Mouse (Mus musculus): ENCODE data around the gene Gm21118.
"Not testable (repeated sequence)": the region's sequence is repeated elsewhere in the genome, so short reads cannot be mapped to it uniquely, and the experiment has no call there.

Gm21118 gene

DNA sequence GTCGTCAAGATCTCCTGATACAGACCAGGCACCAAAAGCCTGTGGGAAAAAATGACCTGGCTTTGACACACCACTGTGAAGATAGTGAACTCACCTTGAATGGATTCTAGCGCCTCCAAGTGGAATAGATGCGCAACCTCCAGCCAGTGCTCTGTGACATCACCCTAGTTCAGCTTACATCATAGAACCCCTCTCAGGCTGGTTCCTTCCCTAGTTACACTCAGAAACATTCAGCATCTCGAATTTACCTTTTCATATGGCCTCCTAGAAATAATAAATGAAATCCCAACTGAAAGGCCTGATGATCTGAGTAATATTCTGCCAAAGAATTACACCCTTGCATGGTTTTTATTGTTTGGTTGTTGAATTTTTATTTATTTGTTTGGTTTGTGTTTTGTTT lies at the start of gene Gm21118:
Gene Gm21118 (minus strand): TSS at position 101 of the 400 bp plus-strand sequence.
- DNase-seq: not testable (repeated sequence)

DNA sequence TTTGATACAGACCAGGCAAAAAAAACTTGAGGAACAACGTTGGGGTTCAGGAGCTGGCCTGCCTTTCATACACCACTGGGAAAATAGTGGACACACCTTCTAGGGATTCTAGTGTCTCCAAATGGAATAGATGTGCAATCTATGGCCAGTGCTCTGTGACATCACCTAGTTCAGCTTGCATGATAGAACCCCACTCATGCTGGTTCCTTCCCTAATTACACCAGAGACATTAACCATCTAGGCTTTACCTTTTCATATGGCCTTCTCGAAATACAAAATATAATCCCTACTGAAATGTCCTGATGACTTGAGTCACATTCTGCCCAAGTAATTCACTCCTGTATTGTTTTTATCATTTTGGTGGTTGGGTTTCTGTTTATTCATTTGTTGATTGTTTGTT lies 29.7 kb upstream of the Gm21118 start, which contains the start of the genes Gm29423 and Gm29644:
Gene Gm29423 (minus strand): TSS at position 101 of the 400 bp plus-strand sequence.
Gene Gm29644 (minus strand): TSS at position 157 of the 400 bp plus-strand sequence.
- not testable (repeated sequence) for DNase-seq
